Mouse (Mus musculus): ENCODE data around the gene H2-K1. TPM values are rescaled to one million over a fixed set of nuclear protein-coding genes. Genes with fewer than 3 reads are reported as not detected.

Gene H2-K1
- total RNA-seq, 2 experiments from 2014 or later = 664 to 1,054 TPM

Other genes with a start within 250 kb of the H2-K1 start
Only the 30 nearest of the 33 such genes appear.
- gene Kank3, start 189.8 kb downstream of the H2-K1 start, total RNA-seq (2014; fragmentation: Nextera tagmentation) = 12.0 and 19.7 TPM in 2 replicates
- 1.6 and 2.4 TPM in 2 replicates for gene Kank3, start 189.8 kb downstream of the H2-K1 start, total RNA-seq (2017)
- 3,294 and 3,898 TPM in 2 replicates for gene Rps28, start 175.8 kb downstream of the H2-K1 start, total RNA-seq (2014; fragmentation: Nextera tagmentation)
- gene Rps28, start 175.8 kb downstream of the H2-K1 start, total RNA-seq (2017) = 3,120 and 3,626 TPM in 2 replicates
- 261 and 275 TPM in 2 replicates for gene Ndufa7, start 175.8 kb downstream of the H2-K1 start, total RNA-seq (2014; fragmentation: Nextera tagmentation)
- 85.6 and 250 TPM in 2 replicates for gene Ndufa7, start 175.8 kb downstream of the H2-K1 start, total RNA-seq (2017)
- gene Cd320, start 157.3 kb downstream of the H2-K1 start, total RNA-seq (2014; fragmentation: Nextera tagmentation) = 11.4 and 19.2 TPM in 2 replicates
- 14.1 and 19.6 TPM in 2 replicates for gene Cd320, start 157.3 kb downstream of the H2-K1 start, total RNA-seq (2017)
- gene Gm7029, start 126.5 kb downstream of the H2-K1 start, total RNA-seq (2014; fragmentation: Nextera tagmentation) = not detected in 2 replicates
- gene Gm7029, start 126.5 kb downstream of the H2-K1 start, total RNA-seq (2017) = not detected in 2 replicates
- 14.7 and 31.9 TPM in 2 replicates for gene Kifc1, start 109.7 kb downstream of the H2-K1 start, total RNA-seq (2014; fragmentation: Nextera tagmentation)
- gene Kifc1, start 109.7 kb downstream of the H2-K1 start, total RNA-seq (2017) = 15.6 and 17.0 TPM in 2 replicates
- not detected in 2 replicates for gene Platr17, start 95.2 kb downstream of the H2-K1 start, total RNA-seq (2014; fragmentation: Nextera tagmentation)
- gene Platr17, start 95.2 kb downstream of the H2-K1 start, total RNA-seq (2017) = not detected in 2 replicates
- gene Daxx, start 90.9 kb downstream of the H2-K1 start, total RNA-seq (2014; fragmentation: Nextera tagmentation) = 60.3 and 70.5 TPM in 2 replicates
- 41.3 and 49.0 TPM in 2 replicates for gene Daxx, start 90.9 kb downstream of the H2-K1 start, total RNA-seq (2017)
- 47.9 and 65.3 TPM in 2 replicates for gene Tapbp, start 84.4 kb downstream of the H2-K1 start, total RNA-seq (2014; fragmentation: Nextera tagmentation)
- 35.6 and 42.1 TPM in 2 replicates for gene Tapbp, start 84.4 kb downstream of the H2-K1 start, total RNA-seq (2017)
- gene Zbtb22, start 84.4 kb downstream of the H2-K1 start, total RNA-seq (2014; fragmentation: Nextera tagmentation) = 18.0 and 18.4 TPM in 2 replicates
- 14.9 and 18.6 TPM in 2 replicates for gene Zbtb22, start 84.4 kb downstream of the H2-K1 start, total RNA-seq (2017)
- 42.6 and 49.0 TPM in 2 replicates for gene Rgl2, start 70.8 kb downstream of the H2-K1 start, total RNA-seq (2014; fragmentation: Nextera tagmentation)
- gene Rgl2, start 70.8 kb downstream of the H2-K1 start, total RNA-seq (2017) = 10.4 and 14.0 TPM in 2 replicates
- 192 and 240 TPM in 2 replicates for gene Pfdn6, start 60.0 kb downstream of the H2-K1 start, total RNA-seq (2014; fragmentation: Nextera tagmentation)
- 209 and 235 TPM in 2 replicates for gene Pfdn6, start 60.0 kb downstream of the H2-K1 start, total RNA-seq (2017)
- gene Wdr46, start 59.7 kb downstream of the H2-K1 start, total RNA-seq (2014; fragmentation: Nextera tagmentation) = 75.2 and 76.4 TPM in 2 replicates
- 78.8 and 105 TPM in 2 replicates for gene Wdr46, start 59.7 kb downstream of the H2-K1 start, total RNA-seq (2017)
- 0.90 and 1.8 TPM in 2 replicates for gene B3galt4, start 48.9 kb downstream of the H2-K1 start, total RNA-seq (2014; fragmentation: Nextera tagmentation)
- gene B3galt4, start 48.9 kb downstream of the H2-K1 start, total RNA-seq (2017) = 2.7 TPM in 1 of 2 replicates, not detected in the other
- gene Vps52, start 44.5 kb downstream of the H2-K1 start, total RNA-seq (2014; fragmentation: Nextera tagmentation) = 41.4 and 51.4 TPM in 2 replicates
- gene Vps52, start 44.5 kb downstream of the H2-K1 start, total RNA-seq (2017) = 17.4 and 26.2 TPM in 2 replicates
- gene Rps18, start 44.3 kb downstream of the H2-K1 start, total RNA-seq (2014; fragmentation: Nextera tagmentation) = 6,055 and 6,432 TPM in 2 replicates
- 1,728 and 1,730 TPM in 2 replicates for gene Rps18, start 44.3 kb downstream of the H2-K1 start, total RNA-seq (2017)
- gene Ring1, start 24.3 kb upstream of the H2-K1 start, total RNA-seq (2014; fragmentation: Nextera tagmentation) = 12.8 and 24.7 TPM in 2 replicates
- gene Ring1, start 24.3 kb upstream of the H2-K1 start, total RNA-seq (2017) = 13.5 and 15.4 TPM in 2 replicates
- gene H2-Ke6, start 27.7 kb upstream of the H2-K1 start, total RNA-seq (2014; fragmentation: Nextera tagmentation) = 118 and 144 TPM in 2 replicates
- 41.6 and 46.8 TPM in 2 replicates for gene H2-Ke6, start 27.7 kb upstream of the H2-K1 start, total RNA-seq (2017)
- gene Slc39a7, start 31.3 kb upstream of the H2-K1 start, total RNA-seq (2014; fragmentation: Nextera tagmentation) = 18.1 and 18.3 TPM in 2 replicates
- 94.1 and 169 TPM in 2 replicates for gene Slc39a7, start 31.3 kb upstream of the H2-K1 start, total RNA-seq (2017)
- gene Rxrb, start 31.5 kb upstream of the H2-K1 start, total RNA-seq (2014; fragmentation: Nextera tagmentation) = 49.6 and 58.9 TPM in 2 replicates
- gene Rxrb, start 31.5 kb upstream of the H2-K1 start, total RNA-seq (2017) = 31.4 and 33.3 TPM in 2 replicates
- gene Col11a2, start 39.1 kb upstream of the H2-K1 start, total RNA-seq (2014; fragmentation: Nextera tagmentation) = 1.1 and 3.6 TPM in 2 replicates
- gene Col11a2, start 39.1 kb upstream of the H2-K1 start, total RNA-seq (2017) = 0.05 and 0.46 TPM in 2 replicates
- gene H2-Oa, start 92.0 kb upstream of the H2-K1 start, total RNA-seq (2014; fragmentation: Nextera tagmentation) = 6.2 and 15.1 TPM in 2 replicates
- gene H2-Oa, start 92.0 kb upstream of the H2-K1 start, total RNA-seq (2017) = 0.75 and 5.8 TPM in 2 replicates
- gene H2-DMa, start 119.2 kb upstream of the H2-K1 start, total RNA-seq (2014; fragmentation: Nextera tagmentation) = 26.4 and 41.6 TPM in 2 replicates
- 35.0 and 36.7 TPM in 2 replicates for gene H2-DMa, start 119.2 kb upstream of the H2-K1 start, total RNA-seq (2017)
- 173 and 198 TPM in 2 replicates for gene Brd2, start 122.3 kb upstream of the H2-K1 start, total RNA-seq (2014; fragmentation: Nextera tagmentation)
- 312 and 511 TPM in 2 replicates for gene Brd2, start 122.3 kb upstream of the H2-K1 start, total RNA-seq (2017)
- 0.81 and 2.9 TPM in 2 replicates for gene H2-DMb2, start 143.0 kb upstream of the H2-K1 start, total RNA-seq (2014; fragmentation: Nextera tagmentation)
- gene H2-DMb2, start 143.0 kb upstream of the H2-K1 start, total RNA-seq (2017) = not detected in 2 replicates
- 3.8 and 9.1 TPM in 2 replicates for gene H2-DMb1, start 152.7 kb upstream of the H2-K1 start, total RNA-seq (2014; fragmentation: Nextera tagmentation)
- gene H2-DMb1, start 152.7 kb upstream of the H2-K1 start, total RNA-seq (2017) = 10.1 and 22.9 TPM in 2 replicates
- gene Tap1, start 187.2 kb upstream of the H2-K1 start, total RNA-seq (2014; fragmentation: Nextera tagmentation) = 43.7 and 55.5 TPM in 2 replicates
- 58.0 and 76.1 TPM in 2 replicates for gene Tap1, start 187.2 kb upstream of the H2-K1 start, total RNA-seq (2017)
- gene Psmb9, start 187.4 kb upstream of the H2-K1 start, total RNA-seq (2014; fragmentation: Nextera tagmentation) = 55.1 and 57.5 TPM in 2 replicates
- gene Psmb9, start 187.4 kb upstream of the H2-K1 start, total RNA-seq (2017) = 56.2 and 95.8 TPM in 2 replicates
- gene Psmb8, start 197.4 kb upstream of the H2-K1 start, total RNA-seq (2014; fragmentation: Nextera tagmentation) = 50.4 and 71.2 TPM in 2 replicates
- gene Psmb8, start 197.4 kb upstream of the H2-K1 start, total RNA-seq (2017) = 103 and 243 TPM in 2 replicates
- 25.8 and 90.1 TPM in 2 replicates for gene Tap2, start 203.2 kb upstream of the H2-K1 start, total RNA-seq (2014; fragmentation: Nextera tagmentation)
- 49.7 and 50.5 TPM in 2 replicates for gene Tap2, start 203.2 kb upstream of the H2-K1 start, total RNA-seq (2017)